Mouse (Mus musculus): Measurements from ENCODE around the gene Stam. TPM values are rescaled to one million over a fixed set of nuclear protein-coding genes. Genes with fewer than 3 reads are reported as not detected.

Stam gene
- polyA plus RNA-seq (2015; fragmentation: Nextera tagmentation; extraction: Ambion mirVana) = 57.3 and 57.7 TPM in 2 replicates

DNA sequence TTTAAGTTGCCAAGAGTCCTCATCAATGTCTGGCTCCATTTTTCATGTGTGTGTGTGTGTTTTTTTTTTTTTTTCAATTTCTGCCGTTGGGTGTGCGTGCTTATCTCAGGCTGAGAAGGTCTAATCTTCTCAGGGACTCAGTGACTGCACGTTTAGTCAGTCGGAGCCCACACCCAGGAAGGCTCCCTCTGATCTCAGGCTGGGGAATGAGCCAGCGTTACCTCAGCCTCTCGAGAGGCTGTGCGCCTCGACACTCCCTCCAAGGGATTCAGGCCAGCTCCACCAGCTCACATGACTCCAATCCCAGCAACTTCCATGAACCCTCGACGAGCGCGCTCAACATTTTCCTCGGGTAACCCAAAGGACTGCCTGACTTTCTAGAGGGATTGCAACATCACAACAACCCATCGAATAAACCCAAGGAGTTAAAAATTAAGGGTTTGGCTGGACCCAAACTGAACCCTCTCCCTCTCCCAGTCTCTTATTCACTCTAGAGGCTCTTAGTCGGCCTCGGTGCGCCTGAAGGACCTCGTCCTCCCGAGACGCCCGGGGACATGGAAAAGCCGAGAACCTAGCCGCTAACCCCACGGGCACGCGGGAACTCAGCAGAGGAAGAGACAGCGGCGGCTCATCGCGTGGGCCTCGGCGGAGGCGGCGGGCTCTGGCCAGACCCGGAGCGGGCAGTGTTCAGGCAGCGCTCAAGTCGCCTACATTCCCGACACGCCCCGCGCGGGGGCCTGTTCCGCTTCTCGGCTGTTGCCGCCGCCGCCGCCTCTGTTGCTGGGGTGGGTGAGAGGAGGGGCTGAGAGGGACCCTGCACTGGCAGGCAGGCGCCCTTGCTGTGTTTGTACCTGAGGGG, at the start of gene Stam:
TSS of gene Stam (plus strand) at position 737 of the 859 bp plus-strand sequence.
- ATAC-seq = peak; percentile 97
- peak within 1 kb of the TSS; percentile 79 for H3K4me2 ChIP-seq (ENCODE audit: low read depth, low read length)
- peak within 1 kb of the TSS; percentile 96 for H3K27ac ChIP-seq (ENCODE audit: low read length)
- H3K9me3 ChIP-seq (ENCODE audit: control insufficient read depth, low read length) = no peaks in the 10 kb centered on the region
- H3K36me3 ChIP-seq (ENCODE audit: control insufficient read depth, insufficient read depth, low read length) = no peaks in the 10 kb centered on the region
- under 1% methylated on average over 49 of the region's 50 CpGs for WGBS
- H3K27me3 ChIP-seq (replicated peaks; ENCODE audit: control insufficient read depth, insufficient read depth, low read length) = no peaks in the 10 kb centered on the region
- H3K4me1 ChIP-seq (ENCODE audit: control insufficient read depth, insufficient read depth, low read length) = peaks cover 4% of the 10 kb centered on the region; the same call in 1 of the 2 replicates
- peak within 1 kb of the TSS; percentile 89 for H3K4me3 ChIP-seq (ENCODE audit: low read length)
- peak within 1 kb of the TSS; percentile 90 for H3K9ac ChIP-seq (ENCODE audit: low read depth, low read length)

DNA sequence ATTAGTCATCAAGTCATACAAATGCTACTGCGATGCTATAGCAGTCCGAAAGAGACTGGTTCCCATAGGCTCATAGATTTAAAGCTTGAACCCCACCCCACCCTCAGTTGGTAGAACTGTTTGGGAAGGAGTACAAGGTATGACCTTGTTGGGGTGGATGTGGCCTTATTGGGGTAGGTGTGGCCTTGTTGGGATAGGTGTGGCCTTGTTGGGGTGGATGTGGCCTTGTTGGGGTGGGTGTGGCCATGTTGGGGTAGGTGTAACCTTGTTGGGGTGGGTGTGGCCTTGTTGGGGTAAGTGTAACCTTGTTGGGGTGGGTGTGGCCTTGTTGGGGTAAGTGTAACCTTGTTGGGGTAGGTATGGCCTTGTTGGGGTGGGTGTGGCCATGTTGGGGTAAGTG, 32.6 kb upstream of the Stam start:
- Histone ChIP-seq H3K27me3 (replicated peaks; ENCODE audit: control insufficient read depth, insufficient read depth, low read length) (no peaks in the 10 kb centered on the region), H3K9ac (ENCODE audit: low read depth, low read length) (no peak overlapping the region), H3K36me3 (ENCODE audit: control insufficient read depth, insufficient read depth, low read length) (peaks cover 2% of the 10 kb centered on the region; the same call in 1 of the 2 replicates), H3K4me1 (ENCODE audit: control insufficient read depth, insufficient read depth, low read length) (no peaks in the 10 kb centered on the region), H3K27ac (ENCODE audit: low read length) (no peak overlapping the region), H3K9me3 (ENCODE audit: control insufficient read depth, low read length) (no peaks in the 10 kb centered on the region), H3K4me2 (ENCODE audit: low read depth, low read length) (no peak overlapping the region), H3K4me3 (ENCODE audit: low read length) (no peak overlapping the region)
- 95% methylated on average over 2 of the region's 2 CpGs for WGBS
- ATAC-seq = no peak

DNA sequence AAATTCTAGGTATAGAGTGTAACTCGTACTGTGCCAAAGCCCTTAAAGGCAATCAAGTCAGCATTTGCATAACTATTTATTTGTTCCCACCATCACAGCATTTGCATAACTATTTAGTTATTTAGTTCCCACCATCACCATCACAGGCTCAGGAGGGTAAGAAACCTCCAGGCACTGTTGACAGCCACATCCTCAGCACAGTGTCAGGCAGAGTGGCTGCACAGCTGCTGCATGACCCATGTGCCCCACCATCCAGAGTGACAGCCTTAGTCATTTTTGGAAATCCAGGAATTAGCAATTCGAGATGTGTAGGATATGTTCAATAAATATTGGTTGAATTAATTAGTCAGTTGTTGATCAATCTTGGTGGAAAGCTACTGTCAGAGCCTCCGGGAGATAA, 30.9 kb upstream of the Stam start:
- no peak for ATAC-seq
- no peaks in the 10 kb centered on the region for H3K9me3 ChIP-seq (ENCODE audit: control insufficient read depth, low read length)
- no peak overlapping the region for H3K27ac ChIP-seq (ENCODE audit: low read length)
- H3K36me3 ChIP-seq (ENCODE audit: control insufficient read depth, insufficient read depth, low read length) = peaks cover 2% of the 10 kb centered on the region; the same call in 1 of the 2 replicates
- H3K4me2 ChIP-seq (ENCODE audit: low read depth, low read length) = no peak overlapping the region
- H3K9ac ChIP-seq (ENCODE audit: low read depth, low read length) = no peak overlapping the region
- WGBS = 78% methylated on average over 3 of the region's 3 CpGs
- no peak overlapping the region for H3K4me3 ChIP-seq (ENCODE audit: low read length)
- H3K27me3 ChIP-seq (replicated peaks; ENCODE audit: control insufficient read depth, insufficient read depth, low read length) = no peaks in the 10 kb centered on the region
- H3K4me1 ChIP-seq (ENCODE audit: control insufficient read depth, insufficient read depth, low read length) = no peaks in the 10 kb centered on the region

DNA sequence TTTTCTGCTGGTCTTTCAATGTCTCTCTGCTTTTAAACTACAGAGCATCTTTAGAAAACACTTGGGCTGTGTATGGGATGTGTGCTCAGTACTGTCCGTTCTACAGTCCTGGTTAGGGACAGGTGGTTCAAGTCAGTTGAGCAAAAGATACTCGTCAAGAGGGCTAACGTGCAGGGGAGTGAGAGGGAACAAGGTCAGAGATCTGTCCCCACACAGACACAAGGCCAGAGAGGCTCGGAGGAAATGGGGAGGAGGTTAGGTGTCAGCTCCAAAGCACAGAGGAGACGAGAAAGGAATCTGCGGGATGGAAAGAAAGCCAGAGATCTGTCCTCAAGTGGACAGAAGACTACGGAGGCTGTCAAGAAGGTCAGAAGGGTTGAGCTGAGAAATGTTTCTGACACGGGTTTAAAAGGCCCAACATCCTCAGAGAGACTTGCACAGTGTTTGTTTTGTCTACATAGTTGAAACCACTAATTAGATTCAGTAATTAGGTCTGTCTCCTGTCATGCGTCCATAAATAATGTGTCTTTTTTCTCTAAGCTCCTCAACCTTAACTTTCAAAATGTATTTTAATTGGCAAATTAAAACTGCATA, 30.2 kb upstream of the Stam start:
- Histone ChIP-seq H3K4me2 (ENCODE audit: low read depth, low read length) (no peak overlapping the region), H3K4me3 (ENCODE audit: low read length) (no peak overlapping the region), H3K9me3 (ENCODE audit: control insufficient read depth, low read length) (no peaks in the 10 kb centered on the region), H3K9ac (ENCODE audit: low read depth, low read length) (no peak overlapping the region), H3K27ac (ENCODE audit: low read length) (no peak overlapping the region), H3K27me3 (replicated peaks; ENCODE audit: control insufficient read depth, insufficient read depth, low read length) (no peaks in the 10 kb centered on the region), H3K4me1 (ENCODE audit: control insufficient read depth, insufficient read depth, low read length) (no peaks in the 10 kb centered on the region), H3K36me3 (ENCODE audit: control insufficient read depth, insufficient read depth, low read length) (peaks cover 2% of the 10 kb centered on the region; the same call in 1 of the 2 replicates)
- no peak for ATAC-seq
- 54% methylated on average over 9 of the region's 9 CpGs for WGBS

DNA sequence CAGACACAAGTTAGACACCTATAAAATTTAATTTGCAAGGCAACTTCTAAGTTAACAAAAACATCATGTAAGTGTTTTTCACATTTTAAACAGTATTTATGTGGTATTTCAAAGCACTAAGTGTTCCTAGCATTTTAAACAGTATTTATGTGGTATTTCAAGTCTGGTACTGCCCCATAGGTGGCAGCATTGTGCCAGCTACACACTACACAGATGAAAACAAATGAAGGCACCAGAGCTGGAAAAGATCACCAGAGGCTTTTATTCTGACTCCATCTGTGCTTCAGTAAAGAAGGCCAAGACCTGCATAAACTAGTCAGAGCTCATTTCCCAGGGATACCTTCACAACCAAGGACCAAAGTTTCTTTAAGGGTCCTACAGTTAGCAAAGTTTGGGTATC, 25.5 kb upstream of the Stam start:
- Histone ChIP-seq H3K9ac (ENCODE audit: low read depth, low read length) (no peak overlapping the region), H3K4me2 (ENCODE audit: low read depth, low read length) (no peak overlapping the region), H3K27me3 (replicated peaks; ENCODE audit: control insufficient read depth, insufficient read depth, low read length) (no peaks in the 10 kb centered on the region), H3K27ac (ENCODE audit: low read length) (no peak overlapping the region), H3K4me1 (ENCODE audit: control insufficient read depth, insufficient read depth, low read length) (no peaks in the 10 kb centered on the region), H3K4me3 (ENCODE audit: low read length) (no peak overlapping the region), H3K9me3 (ENCODE audit: control insufficient read depth, low read length) (no peaks in the 10 kb centered on the region), H3K36me3 (ENCODE audit: control insufficient read depth, insufficient read depth, low read length) (no peaks in the 10 kb centered on the region)
- ATAC-seq = peak; percentile 70; the same call in 1 of the 2 replicates

DNA sequence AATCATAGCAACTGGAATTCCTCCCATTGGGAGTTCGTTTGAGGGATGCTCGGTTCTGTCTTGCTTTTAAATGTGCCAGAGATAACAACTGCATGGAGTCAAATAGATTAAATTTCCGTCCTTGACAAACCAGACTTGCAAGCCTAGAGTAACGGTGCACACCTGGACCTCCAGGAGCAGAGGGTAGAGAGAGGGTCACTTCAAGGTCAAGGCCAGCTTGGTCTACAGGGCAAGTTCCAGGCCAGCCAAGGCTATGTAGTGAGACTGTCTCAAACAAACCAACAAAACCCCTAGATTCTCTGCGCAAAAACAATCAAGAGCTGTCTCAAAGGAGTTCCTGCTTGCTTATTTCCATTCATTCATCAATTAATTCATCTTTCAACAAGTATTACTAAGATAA, 25.1 kb upstream of the Stam start:
- H3K27me3 ChIP-seq (replicated peaks; ENCODE audit: control insufficient read depth, insufficient read depth, low read length) = no peaks in the 10 kb centered on the region
- H3K36me3 ChIP-seq (ENCODE audit: control insufficient read depth, insufficient read depth, low read length) = no peaks in the 10 kb centered on the region
- H3K9me3 ChIP-seq (ENCODE audit: control insufficient read depth, low read length) = no peaks in the 10 kb centered on the region
- no peak overlapping the region for H3K4me3 ChIP-seq (ENCODE audit: low read length)
- no peak overlapping the region for H3K9ac ChIP-seq (ENCODE audit: low read depth, low read length)
- ATAC-seq = 0 out of 2 replicates have a peak, but pooled peaks have one; percentile 42
- no peak overlapping the region for H3K4me2 ChIP-seq (ENCODE audit: low read depth, low read length)
- H3K27ac ChIP-seq (ENCODE audit: low read length) = no peak overlapping the region
- WGBS = 67% methylated on average over 5 of the region's 5 CpGs
- H3K4me1 ChIP-seq (ENCODE audit: control insufficient read depth, insufficient read depth, low read length) = no peaks in the 10 kb centered on the region

DNA sequence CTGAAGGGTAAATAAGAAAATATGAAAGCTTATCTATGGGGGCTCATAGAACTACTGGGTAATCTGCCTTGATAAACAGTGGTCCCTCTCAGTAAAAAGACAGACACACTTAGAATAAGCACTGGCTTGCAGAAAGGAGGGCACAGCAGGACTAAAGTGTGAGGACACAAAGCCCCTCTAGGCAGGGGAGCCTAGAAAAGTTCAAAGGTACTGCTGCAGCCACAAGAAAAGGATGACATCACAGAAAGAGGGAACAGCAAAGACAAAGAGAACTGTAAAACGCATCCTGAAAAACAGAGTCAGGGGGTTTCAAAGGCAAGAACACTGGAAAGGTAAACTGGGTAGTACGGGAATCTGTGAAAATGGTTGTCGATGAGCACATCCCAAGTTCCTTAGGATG, 20.3 kb upstream of the Stam start:
- no peak overlapping the region for H3K4me3 ChIP-seq (ENCODE audit: low read length)
- no peaks in the 10 kb centered on the region for H3K27me3 ChIP-seq (replicated peaks; ENCODE audit: control insufficient read depth, insufficient read depth, low read length)
- no peaks in the 10 kb centered on the region for H3K36me3 ChIP-seq (ENCODE audit: control insufficient read depth, insufficient read depth, low read length)
- no peak overlapping the region for H3K27ac ChIP-seq (ENCODE audit: low read length)
- no peaks in the 10 kb centered on the region for H3K9me3 ChIP-seq (ENCODE audit: control insufficient read depth, low read length)
- 72% methylated on average over 3 of the region's 3 CpGs for WGBS
- H3K9ac ChIP-seq (ENCODE audit: low read depth, low read length) = no peak overlapping the region
- peaks cover 4% of the 10 kb centered on the region; the same call in 1 of the 2 replicates for H3K4me1 ChIP-seq (ENCODE audit: control insufficient read depth, insufficient read depth, low read length)
- H3K4me2 ChIP-seq (ENCODE audit: low read depth, low read length) = no peak overlapping the region
- no peak for ATAC-seq

DNA sequence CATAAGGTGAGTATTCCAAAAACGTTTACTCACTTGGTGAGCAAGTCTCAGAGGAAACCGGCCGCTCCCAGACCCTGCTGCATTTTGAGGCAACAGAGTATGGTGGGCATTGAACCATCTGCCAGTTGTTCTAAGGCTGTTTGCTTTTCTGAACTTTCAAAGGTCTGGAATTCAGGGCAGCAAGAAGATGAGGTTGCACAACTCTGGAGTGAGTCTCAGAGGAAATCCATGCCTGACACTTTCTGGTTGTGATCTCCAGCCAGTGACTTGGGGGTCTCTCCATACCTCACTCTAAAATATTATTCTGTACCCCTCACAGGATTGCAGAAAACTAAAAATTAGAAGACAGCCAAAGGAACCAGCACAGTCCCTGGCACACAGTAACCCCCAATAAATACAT, 19.7 kb upstream of the Stam start:
- Histone ChIP-seq H3K4me1 (ENCODE audit: control insufficient read depth, insufficient read depth, low read length) (peaks cover 4% of the 10 kb centered on the region; the same call in 1 of the 2 replicates), H3K27me3 (replicated peaks; ENCODE audit: control insufficient read depth, insufficient read depth, low read length) (no peaks in the 10 kb centered on the region), H3K4me2 (ENCODE audit: low read depth, low read length) (0 out of 2 replicates have a peak overlapping the region, but pooled peaks have one; percentile 3), H3K9ac (ENCODE audit: low read depth, low read length) (no peak overlapping the region), H3K27ac (ENCODE audit: low read length) (no peak overlapping the region), H3K4me3 (ENCODE audit: low read length) (peak overlapping the region; percentile 3; the same call in 1 of the 2 replicates), H3K9me3 (ENCODE audit: control insufficient read depth, low read length) (no peaks in the 10 kb centered on the region), H3K36me3 (ENCODE audit: control insufficient read depth, insufficient read depth, low read length) (no peaks in the 10 kb centered on the region)
- 62% methylated on average over 3 of the region's 3 CpGs for WGBS
- no peak for ATAC-seq

DNA sequence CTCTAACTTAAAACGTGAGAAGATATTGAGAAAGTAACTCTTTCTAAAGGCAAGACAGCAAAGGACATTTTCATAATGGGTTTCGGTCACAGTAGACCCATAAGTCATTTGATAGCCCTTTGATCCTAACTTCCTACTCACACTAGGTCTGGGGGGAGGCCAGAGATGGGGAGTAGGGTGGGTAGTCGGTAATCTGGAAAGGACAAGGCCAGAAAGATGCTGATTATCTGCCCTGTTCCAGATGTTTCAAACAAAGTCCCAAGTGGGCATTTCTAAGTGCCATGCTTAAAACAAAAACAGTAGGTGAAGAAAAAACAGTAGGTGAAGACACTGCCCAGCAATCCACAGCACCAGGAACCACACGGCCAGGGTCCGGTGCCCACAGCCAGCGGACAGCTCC, 19.2 kb upstream of the Stam start:
- Histone ChIP-seq H3K4me2 (ENCODE audit: low read depth, low read length) (peak overlapping the region; percentile 73), H3K4me1 (ENCODE audit: control insufficient read depth, insufficient read depth, low read length) (peaks cover 4% of the 10 kb centered on the region; the same call in 1 of the 2 replicates), H3K36me3 (ENCODE audit: control insufficient read depth, insufficient read depth, low read length) (no peaks in the 10 kb centered on the region), H3K27ac (ENCODE audit: low read length) (peak overlapping the region; percentile 85), H3K27me3 (replicated peaks; ENCODE audit: control insufficient read depth, insufficient read depth, low read length) (no peaks in the 10 kb centered on the region), H3K4me3 (ENCODE audit: low read length) (peak overlapping the region; percentile 81), H3K9ac (ENCODE audit: low read depth, low read length) (peak overlapping the region; percentile 89), H3K9me3 (ENCODE audit: control insufficient read depth, low read length) (no peaks in the 10 kb centered on the region)
- WGBS = 7% methylated on average over 6 of the region's 6 CpGs
- ATAC-seq = peak; percentile 22
